In genomic region chr9:66513150-66513549, GRCm38 (mm10) we compare ENCODE assay signal across 8 mouse cellular contexts. TPM values are rescaled to one million over a fixed set of nuclear protein-coding genes. Genes with fewer than 3 reads are reported as not detected.
DNase-seq lines count a peak whose midpoint lies in the region; ATAC-seq and TF ChIP-seq lines count a peak whose summit lies in the region.

No protein-coding gene starts in this region.

- no peak for ATAC-seq in cerebellum, adult (ENCODE audit: insufficient number of reproducible peaks, low FRiP score, low TSS enrichment)
- no peak for ATAC-seq in heart, embryonic 12.5 days (ENCODE audit: insufficient number of reproducible peaks, low FRiP score)
- no peak for ATAC-seq in limb, embryonic 15.5 days (ENCODE audit: insufficient number of reproducible peaks, low FRiP score, low TSS enrichment, low read depth)
- no peak for ATAC-seq in stomach, embryonic 16.5 days (ENCODE audit: insufficient read depth, low FRiP score)

- peak overlapping the region; percentile 82 for H3K9ac ChIP-seq in heart, embryonic 12.5 days
- H3K9ac ChIP-seq in limb, embryonic 15.5 days: no peak overlapping the region
- H3K9ac ChIP-seq in stomach, embryonic 16.5 days (ENCODE audit: low read length): peak overlapping the region; percentile 82

- peak overlapping the region; percentile 83 for H3K4me2 ChIP-seq in heart, embryonic 12.5 days
- H3K4me2 ChIP-seq in limb, embryonic 15.5 days: peak overlapping the region; percentile 80; the same call in 1 of the 2 replicates
- H3K4me2 ChIP-seq in stomach, embryonic 16.5 days (ENCODE audit: low read depth, low read length): peak overlapping the region; percentile 82

- no peak for TF ChIP-seq POLR2A in testis, adult 2 months (IDR thresholded peaks at IDR 0.05; ENCODE audit: control insufficient read depth, low read depth, low read length)

- peak overlapping the region; percentile 63; the same call in 1 of the 2 replicates for H3K27ac ChIP-seq in testis, adult 2 months (ENCODE audit: control insufficient read depth, insufficient read depth, low read depth, low read length)
- H3K27ac ChIP-seq in heart, embryonic 12.5 days (ENCODE audit: poor library complexity, severe bottlenecking): peak overlapping the region; percentile 93
- H3K27ac ChIP-seq in limb, embryonic 15.5 days: peak overlapping the region; percentile 97
- peak overlapping the region; percentile 98 for H3K27ac ChIP-seq in stomach, embryonic 16.5 days (ENCODE audit: low read length)

- no peak for TF ChIP-seq CTCF in testis, adult 2 months (IDR thresholded peaks at IDR 0.05; ENCODE audit: control insufficient read depth, insufficient read depth, insufficient replicate concordance, low read depth, low read length)

- H3K9me3 ChIP-seq in heart, embryonic 12.5 days (replicated peaks): no peaks in the 10 kb centered on the region
- H3K9me3 ChIP-seq in limb, embryonic 15.5 days: no peaks in the 10 kb centered on the region
- no peaks in the 10 kb centered on the region for H3K9me3 ChIP-seq in stomach, embryonic 16.5 days (replicated peaks; ENCODE audit: control insufficient read depth, low read length)

- DNase-seq in cerebellum, adult 11-12 months: peak; percentile 56
- no peak for DNase-seq in testis, postnatal 14 days (ENCODE audit: low spot score)
- DNase-seq in yolk sac, embryonic 10.5 days (ENCODE audit: low spot score): no peak

- no peak overlapping the region for H3K4me3 ChIP-seq in testis, adult 2 months (ENCODE audit: control insufficient read depth, low read depth, low read length)
- H3K4me3 ChIP-seq in heart, embryonic 12.5 days: peak overlapping the region; percentile 55
- H3K4me3 ChIP-seq in limb, embryonic 15.5 days: peak overlapping the region; percentile 59
- H3K4me3 ChIP-seq in stomach, embryonic 16.5 days (replicated peaks; ENCODE audit: low read length): peak overlapping the region; percentile 62

- H3K4me1 ChIP-seq in testis, adult 2 months (ENCODE audit: control insufficient read depth, insufficient read depth, low read length): peaks cover 21% of the 10 kb centered on the region
- H3K4me1 ChIP-seq in heart, embryonic 12.5 days (replicated peaks): peaks cover 40% of the 10 kb centered on the region
- peaks cover 28% of the 10 kb centered on the region for H3K4me1 ChIP-seq in limb, embryonic 15.5 days
- H3K4me1 ChIP-seq in stomach, embryonic 16.5 days (ENCODE audit: control insufficient read depth, insufficient read depth, low read length): peaks cover 36% of the 10 kb centered on the region

- no peaks in the 10 kb centered on the region; the same call in 1 of the 2 replicates for H3K36me3 ChIP-seq in testis, adult 2 months (ENCODE audit: control insufficient read depth, insufficient read depth, low read length)
- H3K36me3 ChIP-seq in heart, embryonic 12.5 days: peaks cover 46% of the 10 kb centered on the region
- peaks cover 43% of the 10 kb centered on the region for H3K36me3 ChIP-seq in limb, embryonic 15.5 days
- peaks cover 15% of the 10 kb centered on the region for H3K36me3 ChIP-seq in stomach, embryonic 16.5 days (ENCODE audit: control insufficient read depth, insufficient read depth, low read length)

- no peaks in the 10 kb centered on the region for H3K27me3 ChIP-seq in testis, adult 2 months (ENCODE audit: control insufficient read depth, insufficient read depth, low read length)
- H3K27me3 ChIP-seq in heart, embryonic 12.5 days (replicated peaks): no peaks in the 10 kb centered on the region
- no peaks in the 10 kb centered on the region for H3K27me3 ChIP-seq in limb, embryonic 15.5 days
- no peaks in the 10 kb centered on the region for H3K27me3 ChIP-seq in stomach, embryonic 16.5 days (ENCODE audit: control insufficient read depth, insufficient read depth, low read length)

RNA-seq across cellular contexts. Expression of gene Fbxl22, which starts 1.2 kb away (rescaled TPM):
- 0.38 and 1.2 TPM in 2 replicates for polyA plus RNA-seq in testis, adult 2 months (2012; rRNA removed)
- 62.2 and 63.9 TPM in 2 replicates for polyA plus RNA-seq in heart, embryonic 12.5 days (2016; fragmentation: Nextera tagmentation; extraction: Ambion mirVana)
- 4.8 and 9.1 TPM in 2 replicates for polyA plus RNA-seq in limb, embryonic 15.5 days (2015; fragmentation: Nextera tagmentation; extraction: Ambion mirVana)
- polyA plus RNA-seq in stomach, embryonic 16.5 days (2015; fragmentation: Nextera tagmentation; extraction: Ambion mirVana): 26.6 and 27.1 TPM in 2 replicates
